In genomic region chr17:28163666-28164065, GRCm38 (mm10) we compare ENCODE assay signal across 8 mouse cellular contexts. TPM values are rescaled to one million over a fixed set of nuclear protein-coding genes. Genes with fewer than 3 reads are reported as not detected.
DNase-seq lines count a peak whose midpoint lies in the region; ATAC-seq lines count a peak whose summit lies in the region.

No protein-coding gene starts in this region.

- 0 out of 2 replicates have a peak, but pooled peaks have one; percentile 44 for ATAC-seq in heart, embryonic 16.5 days (replicated peaks; ENCODE audit: extremely low read depth, insufficient read depth, low FRiP score)

- H3K9ac ChIP-seq in heart, embryonic 16.5 days (ENCODE audit: low read length): no peak overlapping the region

- peak; percentile 89 for DNase-seq in CD4-positive, CD25-positive, alpha-beta regulatory T cell, adult 2 months (ENCODE audit: low read depth, low spot score)
- peak; percentile 56 for DNase-seq in adrenal gland, adult 8-10 months
- DNase-seq in embryo, embryonic 9.5 days (ENCODE audit: extremely low spot score): peak; percentile 84
- DNase-seq in layer of hippocampus, adult 18-20 months (ENCODE audit: low spot score in 2 of 2): peak; percentile 67 to 78
- peak; percentile 83 for DNase-seq in lung, postnatal 10 days
- peak; percentile 83 for DNase-seq in retina, postnatal 1 day
- peak; percentile 55 to 65 for DNase-seq in urinary bladder, adult 18-20 months (ENCODE audit: low spot score in 2 of 2)

- no peaks in the 10 kb centered on the region for H3K36me3 ChIP-seq in heart, embryonic 16.5 days (ENCODE audit: control insufficient read depth, insufficient read depth)

- no peak overlapping the region for H3K4me2 ChIP-seq in heart, embryonic 16.5 days (ENCODE audit: low read depth, low read length)

- H3K9me3 ChIP-seq in heart, embryonic 16.5 days (replicated peaks; ENCODE audit: control insufficient read depth, low read length): no peaks in the 10 kb centered on the region

- 5% methylated on average over 6 of the region's 6 CpGs for WGBS in heart, embryonic 16.5 days

- no peak overlapping the region for H3K4me3 ChIP-seq in heart, embryonic 16.5 days (ENCODE audit: low read length)

- peaks cover 11% of the 10 kb centered on the region for H3K4me1 ChIP-seq in heart, embryonic 16.5 days (ENCODE audit: control insufficient read depth, insufficient read depth, low read length)

- H3K27me3 ChIP-seq in heart, embryonic 16.5 days (ENCODE audit: control insufficient read depth, insufficient read depth, low read length): peaks cover 30% of the 10 kb centered on the region

- H3K27ac ChIP-seq in heart, embryonic 16.5 days (ENCODE audit: low read length): no peak overlapping the region

RNA-seq across cellular contexts. Expression of gene Zfp523, which starts 13.3 kb away (rescaled TPM):
- total RNA-seq in adrenal gland, adult 8-10 months (2022): 10 to 100 TPM; 39.2 to 62.8 (median 49.0) TPM
- 20.5 and 22.2 TPM in 2 replicates for polyA plus RNA-seq in heart, embryonic 16.5 days (2015; fragmentation: Nextera tagmentation; extraction: Ambion mirVana)
- 100 to 1,000 TPM; 107 to 109 TPM for total RNA-seq in layer of hippocampus, adult 18-20 months (2021)

RNA-seq across cellular contexts. Expression of gene Scube3, which starts 21.7 kb away (rescaled TPM):
- total RNA-seq in adrenal gland, adult 8-10 months (2022): 10 to 100 TPM; 12.1 to 19.7 (median 15.9) TPM
- 0.51 and 0.64 TPM in 2 replicates for polyA plus RNA-seq in heart, embryonic 16.5 days (2015; fragmentation: Nextera tagmentation; extraction: Ambion mirVana)
- total RNA-seq in layer of hippocampus, adult 18-20 months (2021): 1 to 10 TPM; 1.3 to 1.9 TPM

RNA-seq across cellular contexts. Expression of gene Def6, which starts 43.9 kb away (rescaled TPM):
- 1 to 10 TPM; 2.6 to 3.4 (median 3.2) TPM for total RNA-seq in adrenal gland, adult 8-10 months (2022)
- 7.9 and 20.5 TPM in 2 replicates for polyA plus RNA-seq in heart, embryonic 16.5 days (2015; fragmentation: Nextera tagmentation; extraction: Ambion mirVana)
- total RNA-seq in layer of hippocampus, adult 18-20 months (2021): 1 to 10 TPM; 2.0 to 2.9 TPM

Comparison
In these comparisons a context has a peak if more than half of its experiments do, and no peak if none do; other contexts are left out.
1. RNA of gene Scube3, which starts 21.7 kb away (total RNA-seq): 12.1 to 19.7 TPM in adrenal gland, adult 8-10 months; 1.3 to 1.9 TPM in layer of hippocampus, adult 18-20 months; every median in the first group is over 4 times any median in the second.
2. Peak in every context shown above with its lines, with median percentiles within 50 percentile points of each other: DNase-seq.